Mouse (Mus musculus): ENCODE measurements at regions not wholly inside any gene's neighbourhood (a gene's known extent, or its start where the extent isn't known, plus 50 kb on each side); places are given as distances from the start of the nearest gene placed in this dataset.
"Not testable (repeated sequence)": the region's sequence is repeated elsewhere in the genome, so short reads cannot be mapped to it uniquely, and the experiment has no call there.

- DNase-seq: no peak
Observed at GRCm38 (mm10) chr1:16904690-16905089, 811.6 kb upstream of the 4930444P10Rik start.

GRCm38 (mm10) chr1:16868383-16868782 is 775.3 kb upstream of the 4930444P10Rik start:
- not testable (repeated sequence) for DNase-seq

- not testable (repeated sequence) for DNase-seq
Observed at GRCm38 (mm10) chr1:16867086-16867835, 774.1 kb upstream of the 4930444P10Rik start.

GRCm38 (mm10) chr1:16837111-16837510 is 744.0 kb upstream of the 4930444P10Rik start:
- no peak for DNase-seq

- DNase-seq: not testable (repeated sequence)
Observed at GRCm38 (mm10) chr1:16824709-16825108, 731.6 kb upstream of the 4930444P10Rik start.

- no peak for DNase-seq
Observed at GRCm38 (mm10) chr1:16824057-16824456, 730.9 kb upstream of the 4930444P10Rik start.

- no peak for DNase-seq
Observed at GRCm38 (mm10) chr1:16821186-16821585, 728.1 kb upstream of the 4930444P10Rik start.

- no peak for DNase-seq
Observed at GRCm38 (mm10) chr1:16816572-16816971, 723.4 kb upstream of the 4930444P10Rik start.

- no peak for DNase-seq
Observed at GRCm38 (mm10) chr1:16815731-16816130, 722.6 kb upstream of the 4930444P10Rik start.

GRCm38 (mm10) chr1:16809370-16810150 is 716.4 kb upstream of the 4930444P10Rik start:
- DNase-seq: no peak

- peak; percentile 84 for DNase-seq
Observed at GRCm38 (mm10) chr1:16798292-16798691, 705.2 kb upstream of the 4930444P10Rik start.

- no peak for DNase-seq
Observed at GRCm38 (mm10) chr1:16796449-16796848, 703.3 kb upstream of the 4930444P10Rik start.

- DNase-seq: no peak
Observed at GRCm38 (mm10) chr1:16790733-16791309, 697.7 kb upstream of the 4930444P10Rik start.

- no peak for DNase-seq
Observed at GRCm38 (mm10) chr1:16779791-16780190, 686.7 kb upstream of the 4930444P10Rik start.

- no peak for DNase-seq
Observed at GRCm38 (mm10) chr1:16760951-16761350, 667.8 kb upstream of the 4930444P10Rik start.
